Mouse (Mus musculus) hindbrain, embryonic 16.5 days (tissue): Measurements from ENCODE around the gene Ptpn14. TPM values are rescaled to one million over a fixed set of nuclear protein-coding genes. Genes with fewer than 3 reads are reported as not detected.
"Not testable (repeated sequence)": the region's sequence is repeated elsewhere in the genome, so short reads cannot be mapped to it uniquely, and the experiment has no call there.

Experiments used
- ATAC-seq: fragments of 200-750 bp; cut with Nextera tagmentation; 2 replicates; pipeline ENCODE4 v1.8.0; 2017; ENCODE audit warnings: moderate TSS enrichment, moderate library complexity
- H3K27ac ChIP-seq: fragments of 300-500 bp; sonication (generic); 2 replicates; pipeline ENCODE4 v1.5.1; 2014; ENCODE audit warnings: low read depth, mild to moderate bottlenecking, control low read depth, low read length, moderate library complexity
- H3K27me3 ChIP-seq: fragments of 300-500 bp; sonication (generic); replicated peaks from 2 replicates; pipeline ENCODE4 v1.6.1; 2014; ENCODE audit warnings: low read length; ENCODE audit not compliant: control insufficient read depth, insufficient read depth
- H3K36me3 ChIP-seq: fragments of 300-500 bp; sonication (generic); 2 replicates; pipeline ENCODE4 v1.6.1; 2014; ENCODE audit warnings: mild to moderate bottlenecking, low read length, moderate library complexity, mixed read lengths; ENCODE audit not compliant: control insufficient read depth, insufficient read depth
- H3K4me1 ChIP-seq: fragments of 300-500 bp; sonication (generic); 2 replicates; pipeline ENCODE4 v1.6.1; 2014; ENCODE audit warnings: low read depth, low read length; ENCODE audit not compliant: control insufficient read depth, insufficient read depth
- H3K4me2 ChIP-seq: fragments of 300-500 bp; sonication (generic); 2 replicates; pipeline ENCODE4 v1.6.1; 2014; ENCODE audit warnings: mild to moderate bottlenecking, low read length, control low read depth, moderate library complexity
- H3K4me3 ChIP-seq: fragments of 300-500 bp; sonication (generic); 2 replicates; pipeline ENCODE4 v1.5.1; 2014; ENCODE audit warnings: mild to moderate bottlenecking, low read length, control low read depth, moderate library complexity
- H3K9ac ChIP-seq: fragments of 300-500 bp; sonication (generic); 2 replicates; pipeline ENCODE4 v1.6.1; 2014; ENCODE audit warnings: low read depth, mild to moderate bottlenecking, control low read depth, low read length, moderate library complexity
- H3K9me3 ChIP-seq: fragments of 300-500 bp; sonication (generic); 2 replicates; pipeline ENCODE4 v1.6.1; 2014; ENCODE audit warnings: mild to moderate bottlenecking, low read length, moderate library complexity; ENCODE audit not compliant: control insufficient read depth
- WGBS: fragments of 180-500 bp; shearing (Covaris S2); extraction: QIAGEN DNeasy Blood & Tissue Kit; methylation state at CpG from one replicate; pipeline ENCODE4 v1.1.7; 2014; 5-methylcytosine and 5-hydroxymethylcytosine counted together
- polyA plus RNA-seq: library from polyadenylated mRNA; unstranded; fragments of >200 nt; fragmentation: Nextera tagmentation; extraction: Ambion mirVana; gene quantifications from 2 replicates; pipeline ENCODE4 v1.2.1, GENCODE M21; 2015

Gene Ptpn14
- 1.6 and 1.8 TPM in 2 replicates for polyA plus RNA-seq

- peak within 1 kb of the TSS; percentile 97 for H3K4me2 ChIP-seq
- peaks cover 13% of the 10 kb centered on the region for H3K4me1 ChIP-seq
- H3K4me3 ChIP-seq, result peak within 1 kb of the TSS; percentile 63
- H3K9ac ChIP-seq, result peak within 1 kb of the TSS; percentile 66
- H3K9me3 ChIP-seq, result no peaks in the 10 kb centered on the region
- peak within 1 kb of the TSS; percentile 63 for H3K27ac ChIP-seq
- H3K27me3 ChIP-seq, result peaks cover 19% of the 10 kb centered on the region
- ATAC-seq, result peak; percentile 88
- no peaks in the 10 kb centered on the region for H3K36me3 ChIP-seq
- under 1% methylated on average over 81 of the region's 98 CpGs for WGBS
Observed at GRCm38 (mm10) chr1:189727884-189728783, at the start of gene Ptpn14. Gene Ptpn14 (plus strand): TSS chr1:189728268.

- 90% methylated on average over 3 of the region's 3 CpGs for WGBS
- H3K9ac ChIP-seq, result 0 out of 2 replicates have a peak overlapping the region, but pooled peaks have one; percentile 8
- no peak for ATAC-seq
Observed at GRCm38 (mm10) chr1:189679555-189679954, 48.5 kb upstream of the Ptpn14 start.

GRCm38 (mm10) chr1:189684786-189685415, 43.2 kb upstream of the Ptpn14 start:
- H3K9me3 ChIP-seq, result no peaks in the 10 kb centered on the region
- H3K27me3 ChIP-seq, result no peaks in the 10 kb centered on the region
- no peak overlapping the region for H3K27ac ChIP-seq
- no peaks in the 10 kb centered on the region for H3K36me3 ChIP-seq
- H3K9ac ChIP-seq, result no peak overlapping the region
- no peak for ATAC-seq
- no peak overlapping the region for H3K4me3 ChIP-seq
- H3K4me1 ChIP-seq, result peaks cover 5% of the 10 kb centered on the region
- H3K4me2 ChIP-seq, result no peak overlapping the region
- 96% methylated on average over 9 of the region's 9 CpGs for WGBS

More at GRCm38 (mm10) chr1:189679555-189679954, 48.5 kb upstream of the Ptpn14 start:
- H3K9me3 ChIP-seq, result no peaks in the 10 kb centered on the region
- no peaks in the 10 kb centered on the region for H3K4me1 ChIP-seq
- H3K4me3 ChIP-seq, result no peak overlapping the region
- H3K27ac ChIP-seq, result no peak overlapping the region
- H3K36me3 ChIP-seq, result no peaks in the 10 kb centered on the region
- no peak overlapping the region for H3K4me2 ChIP-seq
- no peaks in the 10 kb centered on the region for H3K27me3 ChIP-seq

GRCm38 (mm10) chr1:189686025-189686424, 42.0 kb upstream of the Ptpn14 start:
- Histone ChIP-seq H3K27me3 (no peaks in the 10 kb centered on the region), H3K9ac (no peak overlapping the region), H3K36me3 (no peaks in the 10 kb centered on the region), H3K9me3 (no peaks in the 10 kb centered on the region), H3K4me2 (no peak overlapping the region), H3K4me3 (no peak overlapping the region), H3K27ac (no peak overlapping the region), H3K4me1 (peaks cover 5% of the 10 kb centered on the region)
- no peak for ATAC-seq
- 87% methylated on average over 6 of the region's 6 CpGs for WGBS

GRCm38 (mm10) chr1:189687654-189688387, 40.2 kb upstream of the Ptpn14 start, which contains the start of gene Cenpf:
Gene Cenpf (minus strand): TSS chr1:189688086.
- ATAC-seq, result peak; percentile 100
- Histone ChIP-seq H3K27me3 (no peaks in the 10 kb centered on the region), H3K4me2 (peak within 1 kb of the TSS; percentile 93), H3K4me1 (peaks cover 5% of the 10 kb centered on the region), H3K9ac (peak within 1 kb of the TSS; percentile 57), H3K36me3 (no peaks in the 10 kb centered on the region), H3K9me3 (no peaks in the 10 kb centered on the region), H3K4me3 (peak within 1 kb of the TSS; percentile 63), H3K27ac (no peak within 1 kb of the TSS)
- 2% methylated on average over 43 of the region's 55 CpGs for WGBS

GRCm38 (mm10) chr1:189688388-189688750, 39.7 kb upstream of the Ptpn14 start:
- no peaks in the 10 kb centered on the region for H3K36me3 ChIP-seq
- peak overlapping the region; percentile 56 for H3K9ac ChIP-seq
- H3K4me2 ChIP-seq, result peak overlapping the region; percentile 65
- H3K9me3 ChIP-seq, result no peaks in the 10 kb centered on the region
- H3K4me3 ChIP-seq, result peak overlapping the region; percentile 63
- 0% methylated on average over 15 of the region's 15 CpGs for WGBS
- ATAC-seq, result peak; percentile 67
- peaks cover 5% of the 10 kb centered on the region for H3K4me1 ChIP-seq
- H3K27me3 ChIP-seq, result no peaks in the 10 kb centered on the region
- no peak overlapping the region for H3K27ac ChIP-seq

GRCm38 (mm10) chr1:189689050-189689833, 38.8 kb upstream of the Ptpn14 start:
- H3K36me3 ChIP-seq, result no peaks in the 10 kb centered on the region
- no peak overlapping the region for H3K27ac ChIP-seq
- ATAC-seq, result no peak
- H3K4me3 ChIP-seq, result no peak overlapping the region; the same call in 1 of the 2 replicates
- peaks cover 5% of the 10 kb centered on the region for H3K4me1 ChIP-seq
- peak overlapping the region; percentile 65 for H3K4me2 ChIP-seq
- 21% methylated on average over 4 of the region's 4 CpGs for WGBS
- no peaks in the 10 kb centered on the region for H3K27me3 ChIP-seq
- no peak overlapping the region for H3K9ac ChIP-seq
- H3K9me3 ChIP-seq, result no peaks in the 10 kb centered on the region

- 50% methylated on average over 3 of the region's 3 CpGs for WGBS
Observed at GRCm38 (mm10) chr1:189692442-189692841, 35.6 kb upstream of the Ptpn14 start.

More at GRCm38 (mm10) chr1:189692442-189692841, 35.6 kb upstream of the Ptpn14 start:
- not testable (repeated sequence) for H3K9ac ChIP-seq, H3K27me3 ChIP-seq, H3K27ac ChIP-seq, H3K4me2 ChIP-seq, ATAC-seq, H3K36me3 ChIP-seq, H3K4me1 ChIP-seq, H3K4me3 ChIP-seq, H3K9me3 ChIP-seq
